Mouse (Mus musculus): ENCODE results near the gene Map3k11. TPM values are rescaled to one million over a fixed set of nuclear protein-coding genes. Genes with fewer than 3 reads are reported as not detected.
"Not testable (repeated sequence)": the region's sequence is repeated elsewhere in the genome, so short reads cannot be mapped to it uniquely, and the experiment has no call there.

Gene Map3k11
- polyA plus RNA-seq, 1 experiment from 2014 or later: 12.3 TPM

DNA sequence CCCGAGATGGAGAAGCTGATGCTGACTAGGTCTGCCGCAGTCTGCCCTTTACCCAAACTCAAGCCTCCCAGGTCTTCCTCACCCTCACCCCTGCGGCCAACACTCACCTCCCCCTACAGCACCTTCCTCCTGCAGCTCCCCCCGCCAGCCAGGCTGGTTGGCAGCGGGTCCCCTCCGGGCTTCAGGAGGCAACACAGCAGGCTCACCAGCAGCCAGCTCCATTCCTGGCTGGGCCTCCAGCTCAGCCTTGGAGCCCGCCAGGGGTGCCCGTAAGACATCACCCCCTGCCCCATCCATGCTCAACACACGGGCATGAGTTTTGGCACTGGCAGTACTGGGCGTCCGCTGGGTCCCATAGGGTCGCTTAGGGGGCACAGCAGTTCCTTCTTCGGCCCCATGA lies 3.6 kb upstream of the Map3k11 start:
- no peak overlapping the region for H3K4me2 ChIP-seq
- 90% methylated on average over 13 of the region's 13 CpGs for WGBS
- peaks cover 59% of the 10 kb centered on the region for H3K36me3 ChIP-seq
- H3K9me3 ChIP-seq: no peaks in the 10 kb centered on the region
- H3K4me3 ChIP-seq: no peak overlapping the region
- ATAC-seq (ENCODE audit: low FRiP score, low read depth): no peak
- H3K27ac ChIP-seq (replicated peaks): no peak overlapping the region
- H3K4me1 ChIP-seq (replicated peaks): peaks cover 20% of the 10 kb centered on the region
- H3K27me3 ChIP-seq: no peaks in the 10 kb centered on the region
- no peak overlapping the region for H3K9ac ChIP-seq

DNA sequence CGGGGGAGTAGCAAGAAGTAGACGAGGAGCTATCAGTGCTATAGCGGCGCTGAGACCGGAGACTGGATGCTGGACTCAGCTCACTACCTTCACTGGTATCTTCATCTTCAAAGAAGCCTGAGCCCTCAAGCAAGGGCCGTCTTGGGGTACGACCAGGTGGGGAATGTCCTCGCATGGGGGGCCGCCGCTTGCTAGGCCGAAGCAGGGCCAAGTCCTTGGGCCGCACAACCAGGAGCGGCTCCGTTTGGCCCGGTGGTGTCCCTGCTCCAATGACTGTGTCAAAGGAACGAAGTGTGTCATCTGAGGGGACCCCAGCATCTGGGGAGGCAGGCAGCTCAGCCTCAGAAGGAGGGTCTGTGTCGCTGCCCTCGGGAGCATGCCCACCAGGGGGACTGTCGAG lies 3.1 kb upstream of the Map3k11 start:
- no peak overlapping the region for H3K4me3 ChIP-seq
- H3K9me3 ChIP-seq: no peaks in the 10 kb centered on the region
- H3K36me3 ChIP-seq: peaks cover 55% of the 10 kb centered on the region
- 93% methylated on average over 19 of the region's 19 CpGs for whole genome bisulfite sequencing
- H3K9ac ChIP-seq: no peak overlapping the region
- peaks cover 24% of the 10 kb centered on the region for H3K4me1 ChIP-seq (replicated peaks)
- H3K27me3 ChIP-seq: no peaks in the 10 kb centered on the region
- no peak overlapping the region for H3K4me2 ChIP-seq
- no peak overlapping the region for H3K27ac ChIP-seq (replicated peaks)
- ATAC-seq (ENCODE audit: low FRiP score, low read depth): no peak

DNA sequence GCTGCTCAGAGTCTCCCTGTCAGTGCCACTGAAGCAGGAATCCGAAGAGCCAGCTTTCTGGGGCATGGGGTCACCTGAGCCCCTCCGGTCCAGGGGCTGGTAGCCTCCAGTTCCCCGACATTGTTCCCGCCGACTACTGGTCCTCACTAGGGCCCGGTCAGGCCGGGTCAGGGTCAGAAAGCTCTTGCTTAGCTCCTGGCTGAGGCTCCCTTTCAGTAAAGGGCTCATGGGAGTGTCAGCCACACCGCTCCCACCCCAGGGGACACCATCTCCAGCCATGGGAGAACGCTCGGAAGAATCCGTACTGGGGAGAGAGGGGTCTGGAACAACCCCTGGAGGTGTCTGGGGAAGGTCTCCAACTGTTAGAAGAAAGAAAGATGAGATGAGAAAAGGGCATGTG lies 2.7 kb upstream of the Map3k11 start:
- no peak overlapping the region for H3K9ac ChIP-seq

DNA sequence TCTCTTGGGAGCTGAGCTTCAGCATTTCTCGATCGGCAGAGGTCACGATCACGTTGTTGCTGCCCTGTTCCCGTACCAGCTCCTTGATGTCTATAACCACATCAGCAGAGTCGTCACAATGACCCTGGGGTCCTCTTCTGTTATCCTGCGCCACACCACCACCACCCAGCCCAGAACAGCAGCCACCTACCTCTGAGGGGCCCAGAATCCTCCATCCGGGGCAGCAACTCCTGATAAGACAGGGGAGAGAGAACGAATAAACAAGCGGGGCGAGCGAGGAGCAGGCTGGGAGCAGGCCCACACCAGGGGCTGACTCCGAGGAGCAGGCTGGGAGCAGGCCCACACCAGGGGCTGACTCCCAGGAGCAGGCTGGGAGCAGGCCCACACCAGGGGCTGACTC lies 2.1 kb upstream of the Map3k11 start:
- peaks cover 45% of the 10 kb centered on the region for H3K36me3 ChIP-seq
- no peaks in the 10 kb centered on the region for H3K9me3 ChIP-seq
- peaks cover 34% of the 10 kb centered on the region for H3K4me1 ChIP-seq (replicated peaks)
- H3K9ac ChIP-seq: no peak overlapping the region
- no peak overlapping the region for H3K27ac ChIP-seq (replicated peaks)
- no peak overlapping the region for H3K4me3 ChIP-seq
- H3K27me3 ChIP-seq: no peaks in the 10 kb centered on the region
- 93% methylated on average over 13 of the region's 13 CpGs for WGBS
- no peak for ATAC-seq (ENCODE audit: low FRiP score, low read depth)
- H3K4me2 ChIP-seq: no peak overlapping the region

More for the DNA sequence above, 2.7 kb upstream of the Map3k11 start:
- no peak for ATAC-seq (ENCODE audit: low FRiP score, low read depth)
- H3K27me3 ChIP-seq: no peaks in the 10 kb centered on the region
- H3K4me1 ChIP-seq (replicated peaks): peaks cover 28% of the 10 kb centered on the region
- no peak overlapping the region for H3K4me3 ChIP-seq
- no peak overlapping the region for H3K27ac ChIP-seq (replicated peaks)
- no peak overlapping the region for H3K4me2 ChIP-seq
- H3K9me3 ChIP-seq: no peaks in the 10 kb centered on the region
- WGBS: 97% methylated on average over 11 of the region's 11 CpGs
- peaks cover 51% of the 10 kb centered on the region for H3K36me3 ChIP-seq

DNA sequence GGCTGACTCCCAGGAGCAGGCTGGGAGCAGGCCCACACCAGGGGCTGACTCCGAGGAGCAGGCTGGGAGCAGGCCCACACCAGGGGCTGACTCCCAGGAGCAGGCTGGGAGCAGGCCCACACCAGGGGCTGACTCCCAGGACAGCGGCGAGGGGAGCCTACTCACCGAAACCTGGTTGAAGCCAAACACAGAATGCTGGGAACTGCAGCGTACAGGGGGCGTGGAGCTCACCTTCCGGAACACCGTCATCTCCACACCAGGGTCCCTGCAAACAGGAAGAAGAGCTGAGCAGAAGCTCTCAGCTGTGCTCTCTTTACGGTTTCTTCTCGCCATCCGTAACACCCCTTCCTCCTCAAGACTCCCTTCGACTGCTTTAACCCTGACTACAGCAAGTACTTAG lies 1.6 kb upstream of the Map3k11 start:
- H3K27me3 ChIP-seq; H3K4me3 ChIP-seq; H3K9me3 ChIP-seq; H3K9ac ChIP-seq; ATAC-seq (ENCODE audit: low FRiP score, low read depth); H3K27ac ChIP-seq (replicated peaks): not testable (repeated sequence)
- peaks cover 44% of the 10 kb centered on the region for H3K36me3 ChIP-seq
- H3K4me1 ChIP-seq (replicated peaks): peaks cover 39% of the 10 kb centered on the region
- 98% methylated on average over 12 of the region's 12 CpGs for WGBS
- peak overlapping the region; percentile 99 for H3K4me2 ChIP-seq

DNA sequence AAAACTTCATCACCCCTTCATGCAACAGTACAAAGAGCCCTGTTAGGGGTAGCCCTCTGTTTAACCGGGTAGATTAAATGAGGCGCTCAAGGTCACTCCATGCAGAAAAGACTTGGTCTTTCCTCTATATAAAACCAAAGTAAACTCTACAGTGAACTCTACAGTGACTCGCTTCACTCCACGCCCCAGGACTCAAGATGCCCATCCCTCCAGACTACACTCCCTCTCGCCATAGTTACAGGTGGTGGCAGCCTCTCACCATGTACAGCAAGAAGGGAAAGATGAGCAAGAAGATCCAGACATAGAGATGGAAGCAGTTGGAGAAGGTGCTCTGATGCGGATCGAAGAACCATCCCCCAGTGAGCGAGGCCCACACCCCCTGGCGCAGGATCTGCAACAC lies 804 bp upstream of the Map3k11 start:
- H3K27me3 ChIP-seq: no peaks in the 10 kb centered on the region
- H3K36me3 ChIP-seq: peaks cover 37% of the 10 kb centered on the region
- H3K27ac ChIP-seq (replicated peaks): peak overlapping the region; percentile 88
- peak overlapping the region; percentile 99 for H3K4me2 ChIP-seq
- WGBS: 20% methylated on average over 9 of the region's 9 CpGs
- H3K4me1 ChIP-seq (replicated peaks): peaks cover 47% of the 10 kb centered on the region
- no peaks in the 10 kb centered on the region for H3K9me3 ChIP-seq
- H3K9ac ChIP-seq: peak overlapping the region; percentile 87
- peak overlapping the region; percentile 83 for H3K4me3 ChIP-seq
- no peak for ATAC-seq (ENCODE audit: low FRiP score, low read depth)

DNA sequence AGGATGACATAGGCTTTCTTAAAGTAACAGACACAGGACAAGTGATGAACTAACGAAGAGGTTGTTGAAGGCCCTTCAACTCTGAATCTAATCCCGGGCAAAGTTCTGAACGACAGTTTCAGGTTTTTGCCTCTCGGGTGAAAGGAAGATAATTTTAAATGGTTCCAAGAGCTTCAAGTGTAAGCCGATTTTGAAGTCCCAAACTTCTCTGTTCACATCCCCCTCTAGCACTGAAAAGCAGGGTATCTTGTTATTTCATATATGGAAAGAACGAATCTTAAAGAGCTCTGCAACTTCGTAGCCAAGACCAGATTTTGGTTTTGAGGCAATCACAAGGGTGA lies 516 bp downstream of the Map3k11 start:
- Histone ChIP-seq H3K9me3 (no peaks in the 10 kb centered on the region), H3K27ac (replicated peaks) (peak overlapping the region; percentile 88), H3K9ac (peak overlapping the region; percentile 62), H3K4me1 (replicated peaks) (peaks cover 59% of the 10 kb centered on the region), H3K4me3 (peak overlapping the region; percentile 83), H3K36me3 (peaks cover 35% of the 10 kb centered on the region), H3K4me2 (peak overlapping the region; percentile 99), H3K27me3 (no peaks in the 10 kb centered on the region)
- ATAC-seq (ENCODE audit: low FRiP score, low read depth): no peak
- WGBS: 2% methylated on average over 7 of the region's 7 CpGs

DNA sequence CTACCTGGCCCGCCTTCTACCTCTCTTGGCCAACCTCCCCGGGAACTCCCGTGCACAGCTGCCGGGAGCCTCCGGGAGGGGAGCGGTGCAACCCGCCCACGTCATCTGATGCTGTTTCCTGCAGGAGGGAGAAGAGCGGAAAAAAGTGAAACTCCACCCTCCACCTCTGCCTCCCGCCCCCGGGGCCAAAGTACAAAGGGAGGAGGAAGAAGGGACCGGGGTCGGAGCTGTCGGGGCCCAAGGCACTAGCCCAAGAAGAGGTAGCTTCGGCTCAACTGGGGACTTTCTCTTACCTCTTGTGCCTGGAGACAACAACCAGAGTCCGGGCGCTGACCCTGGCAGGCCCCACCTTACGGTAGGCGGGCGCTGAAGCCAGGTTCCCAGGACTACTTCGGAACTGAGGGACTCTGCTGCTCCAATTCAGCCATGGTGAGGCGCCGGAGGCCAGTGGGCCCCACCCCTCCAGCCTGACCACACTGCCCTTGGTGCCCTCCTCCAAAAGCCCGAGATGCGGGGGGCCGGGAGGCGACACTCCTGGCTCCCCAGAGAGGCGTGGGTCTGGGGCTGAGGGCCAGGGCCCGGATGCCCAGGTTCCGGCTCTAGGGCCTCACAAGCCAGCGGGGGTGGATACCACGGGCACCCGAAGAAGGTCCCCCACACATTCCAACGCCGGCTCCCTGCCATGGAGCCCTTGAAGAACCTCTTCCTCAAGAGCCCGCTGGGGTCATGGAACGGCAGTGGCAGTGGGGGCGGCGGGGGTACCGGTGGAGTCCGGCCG lies 1.2 kb downstream of the Map3k11 start:
- no peaks in the 10 kb centered on the region for H3K27me3 ChIP-seq
- peaks cover 30% of the 10 kb centered on the region for H3K36me3 ChIP-seq
- no peaks in the 10 kb centered on the region for H3K9me3 ChIP-seq
- peak overlapping the region; percentile 99 for H3K4me2 ChIP-seq
- H3K9ac ChIP-seq: peak overlapping the region; percentile 62
- peak overlapping the region; percentile 88 for H3K27ac ChIP-seq (replicated peaks)
- peaks cover 59% of the 10 kb centered on the region for H3K4me1 ChIP-seq (replicated peaks)
- H3K4me3 ChIP-seq: peak overlapping the region; percentile 83
- no peak for ATAC-seq (ENCODE audit: low FRiP score, low read depth)
- WGBS: 12% methylated on average over 42 of the region's 42 CpGs

DNA sequence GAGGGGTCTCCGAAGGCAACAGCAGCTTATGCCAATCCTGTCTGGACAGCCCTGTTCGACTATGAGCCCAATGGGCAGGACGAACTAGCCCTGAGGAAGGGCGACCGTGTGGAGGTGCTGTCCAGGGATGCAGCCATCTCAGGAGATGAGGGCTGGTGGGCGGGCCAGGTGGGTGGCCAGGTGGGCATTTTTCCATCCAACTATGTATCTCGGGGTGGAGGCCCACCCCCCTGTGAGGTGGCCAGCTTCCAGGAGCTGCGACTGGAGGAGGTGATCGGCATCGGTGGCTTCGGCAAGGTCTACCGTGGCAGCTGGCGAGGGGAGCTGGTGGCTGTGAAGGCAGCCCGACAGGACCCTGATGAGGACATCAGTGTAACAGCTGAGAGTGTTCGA lies 1.8 kb downstream of the Map3k11 start:
- WGBS: 76% methylated on average over 15 of the region's 15 CpGs
- Histone ChIP-seq H3K9me3 (no peaks in the 10 kb centered on the region), H3K4me2 (peak overlapping the region; percentile 99), H3K36me3 (peaks cover 24% of the 10 kb centered on the region), H3K4me3 (peak overlapping the region; percentile 83), H3K27ac (replicated peaks) (peak overlapping the region; percentile 88; the same call in 1 of the 2 replicates), H3K27me3 (no peaks in the 10 kb centered on the region), H3K9ac (peak overlapping the region; percentile 62), H3K4me1 (replicated peaks) (peaks cover 59% of the 10 kb centered on the region)
- no peak for ATAC-seq (ENCODE audit: low FRiP score, low read depth)

DNA sequence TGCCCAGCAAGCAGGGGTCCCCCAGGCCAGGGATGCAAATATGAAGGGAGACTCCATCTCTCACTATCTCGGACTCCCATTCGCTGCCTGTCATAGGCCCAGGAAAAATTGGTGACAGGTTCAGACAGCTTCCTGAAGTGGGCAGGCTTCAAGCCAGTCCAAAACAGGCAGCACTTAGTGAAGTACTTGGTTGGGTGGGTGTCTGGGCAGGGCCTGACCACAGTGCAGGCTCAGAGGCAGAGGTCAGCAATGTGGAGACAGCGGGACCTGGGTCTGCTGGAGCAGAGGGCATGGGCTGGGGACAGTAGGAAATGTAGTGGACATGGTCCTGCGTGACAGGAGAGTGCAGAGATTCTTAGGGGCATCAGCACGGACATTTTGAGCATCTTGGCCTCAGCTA lies 3.1 kb downstream of the Map3k11 start:
- Histone ChIP-seq H3K27me3 (no peaks in the 10 kb centered on the region), H3K27ac (replicated peaks) (peak overlapping the region; percentile 70), H3K4me1 (replicated peaks) (peaks cover 66% of the 10 kb centered on the region), H3K4me3 (peak overlapping the region; percentile 83), H3K36me3 (peaks cover 12% of the 10 kb centered on the region; the same call in 1 of the 2 replicates), H3K9ac (peak overlapping the region; percentile 62), H3K4me2 (peak overlapping the region; percentile 99), H3K9me3 (no peaks in the 10 kb centered on the region)
- 86% methylated on average over 5 of the region's 5 CpGs for WGBS
- no peak for ATAC-seq (ENCODE audit: low FRiP score, low read depth)

DNA sequence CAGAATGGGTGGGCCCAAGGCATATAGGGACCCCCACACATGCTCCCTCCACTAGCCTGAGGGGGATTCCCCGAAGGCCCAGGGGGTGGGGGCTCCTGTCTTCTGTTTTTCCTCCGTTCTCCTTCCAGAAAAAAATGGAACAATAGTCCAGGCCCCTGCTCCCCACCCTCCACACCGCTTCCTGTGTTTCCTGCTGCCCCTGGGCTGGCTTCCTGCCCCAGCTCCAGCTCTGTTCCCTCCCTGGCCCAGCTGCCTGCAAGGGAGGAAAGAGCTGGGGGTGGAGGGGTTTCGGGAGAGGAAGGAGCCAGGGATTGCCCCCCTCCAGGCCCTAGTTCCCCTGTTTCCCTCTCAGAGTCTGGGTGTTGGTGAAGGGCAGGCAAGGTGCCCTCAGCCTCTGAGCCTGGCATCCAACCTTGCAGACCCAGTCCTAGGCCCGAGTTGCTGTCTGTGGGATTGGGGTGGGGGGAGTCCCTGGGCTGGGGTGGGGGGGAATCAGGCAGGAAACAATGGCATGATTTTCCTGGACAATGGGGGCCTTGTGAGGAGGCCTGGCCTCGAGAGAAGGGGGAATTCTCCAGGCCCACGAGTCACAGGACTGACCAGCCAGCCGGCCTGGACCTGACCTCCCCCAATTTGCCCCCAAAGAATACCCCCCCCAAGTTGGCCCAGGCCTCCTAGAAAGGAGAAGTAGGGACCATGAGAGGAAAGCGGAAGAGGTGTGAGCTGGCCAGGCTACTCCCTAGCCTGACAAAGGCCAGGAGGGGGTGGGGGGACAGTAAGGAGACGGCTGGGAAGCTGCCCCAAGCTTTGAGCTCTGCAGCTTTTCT lies 3.8 kb downstream of the Map3k11 start:
- 71% methylated on average over 10 of the region's 10 CpGs for WGBS
- H3K4me3 ChIP-seq: peak overlapping the region; percentile 83; the same call in 1 of the 2 replicates
- H3K27me3 ChIP-seq: no peaks in the 10 kb centered on the region
- peak overlapping the region; percentile 70 for H3K27ac ChIP-seq (replicated peaks)
- peak overlapping the region; percentile 99 for H3K4me2 ChIP-seq
- peaks cover 12% of the 10 kb centered on the region; the same call in 1 of the 2 replicates for H3K36me3 ChIP-seq
- peak overlapping the region; percentile 62 for H3K9ac ChIP-seq
- H3K4me1 ChIP-seq (replicated peaks): peaks cover 63% of the 10 kb centered on the region
- H3K9me3 ChIP-seq: no peaks in the 10 kb centered on the region
- no peak for ATAC-seq (ENCODE audit: low FRiP score, low read depth)

DNA sequence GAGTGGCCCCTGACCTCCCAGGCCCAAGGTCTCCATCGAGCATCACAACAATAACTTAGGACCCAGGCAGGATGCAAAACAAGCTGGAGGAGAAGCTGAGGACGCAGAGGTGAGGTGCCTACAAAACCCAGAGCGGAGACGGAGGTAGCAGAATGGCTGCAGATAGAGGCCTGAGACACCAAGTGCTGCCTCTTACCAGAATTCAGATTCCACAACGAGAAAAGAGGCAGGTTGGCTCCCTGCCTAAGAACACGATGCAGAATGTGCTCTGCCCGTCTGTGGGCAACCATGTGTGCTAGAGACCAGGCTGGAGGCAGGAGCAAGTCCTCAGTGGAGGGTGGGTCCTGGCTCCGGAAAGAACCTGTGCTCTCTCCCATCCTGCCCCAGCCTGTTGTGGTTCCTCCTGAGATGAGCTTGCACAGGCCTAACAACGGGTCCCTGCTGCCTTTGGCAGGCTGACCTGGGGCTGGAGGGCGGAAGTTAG lies 4.4 kb downstream of the Map3k11 start:
- Histone ChIP-seq H3K4me1 (replicated peaks) (peaks cover 56% of the 10 kb centered on the region), H3K4me3 (0 out of 2 replicates have a peak overlapping the region, but pooled peaks have one; percentile 3)

More for the DNA sequence above, 4.4 kb downstream of the Map3k11 start:
- Histone ChIP-seq H3K4me2 (peak overlapping the region; percentile 99), H3K36me3 (peaks cover 13% of the 10 kb centered on the region; the same call in 1 of the 2 replicates), H3K27me3 (no peaks in the 10 kb centered on the region), H3K27ac (replicated peaks) (peak overlapping the region; percentile 70; the same call in 1 of the 2 replicates), H3K9ac (0 out of 2 replicates have a peak overlapping the region, but pooled peaks have one; percentile 13), H3K9me3 (no peaks in the 10 kb centered on the region)
- ATAC-seq (ENCODE audit: low FRiP score, low read depth): no peak
- WGBS: 76% methylated on average over 10 of the region's 10 CpGs

All from hindbrain, embryonic 15.5 days (tissue).